ENCODE assay signal across 12 mouse cellular contexts in genomic region chr4:152136112-152136875, GRCm38 (mm10). TPM values are rescaled to one million over a fixed set of nuclear protein-coding genes. Genes with fewer than 3 reads are reported as not detected.
DNase-seq lines count a peak whose midpoint lies in the region; ATAC-seq and TF ChIP-seq lines count a peak whose summit lies in the region.
"Had no signal": no experiment of that assay in that cellular context is flagged by ENCODE, and none has a peak within 500 bp of the region (broad histone marks: within the 10 kb centered on the region; RNA-seq: fewer than 3 reads in every experiment).

No protein-coding gene starts in this region.

- TF ChIP-seq POLR2A in cortical plate, adult 2 months (IDR thresholded peaks at IDR 0.05; ENCODE audit: extremely low read depth, insufficient read depth, low read length): no peak

- peak; percentile 45 for DNase-seq in adrenal gland, postnatal 14 days
- no peak for DNase-seq in adrenal gland, adult 2 months
- DNase-seq in left cerebral cortex, adult 2 months (ENCODE audit: extremely low spot score in 1 of 2, low spot score in 2 of 2): peak in 1 of 2 experiments; percentile 19
- DNase-seq in left cerebral cortex, postnatal 4 days: no peak
- peak; percentile 68 for DNase-seq in CD4-positive helper T cell, adult 2 months (ENCODE audit: low read depth, low spot score)
- DNase-seq in layer of hippocampus, adult 9-10 months (ENCODE audit: low spot score): no peak
- DNase-seq: heart, postnatal 4 days; layer of hippocampus, adult 9-11 months had no signal

- H3K27ac ChIP-seq in left cerebral cortex, adult 2 months: no peak overlapping the region
- no peak overlapping the region for H3K27ac ChIP-seq in cortical plate, adult 2 months (ENCODE audit: insufficient read depth, low read length)
- H3K27ac ChIP-seq: macrophage had no signal

- TF ChIP-seq CTCF in left cerebral cortex, adult 2 months (IDR thresholded peaks at IDR 0.05): peak; percentile 74
- peak; percentile 50 for TF ChIP-seq CTCF in cortical plate, adult 2 months (IDR thresholded peaks at IDR 0.05; ENCODE audit: extremely low read depth, insufficient read depth, low read length)

- H3K4me1 ChIP-seq in cortical plate, adult 2 months (ENCODE audit: control insufficient read depth, insufficient read depth, low read length): peaks cover 4% of the 10 kb centered on the region

- no peak overlapping the region for H3K4me3 ChIP-seq in left cerebral cortex, adult 2 months
- H3K4me3 ChIP-seq in cortical plate, adult 2 months (ENCODE audit: insufficient read depth, low read length): no peak overlapping the region

- ATAC-seq in monocyte, adult 5-6 weeks (replicated peaks; ENCODE audit: insufficient number of reproducible peaks, low FRiP score, low TSS enrichment, poor library complexity, severe bottlenecking): no peak

- intact Hi-C loops in left cerebral cortex, adult 2 months (cut with DNase I): no loop called here
- intact Hi-C loops in left cerebral cortex, postnatal 4 days (cut with DNase I): no loop called here

RNA-seq across cellular contexts. Expression of gene Espn, which starts 15.9 kb away (rescaled TPM):
- total RNA-seq in adrenal gland, postnatal 14 days (2021): 0.71 and 0.96 TPM in 2 replicates
- total RNA-seq in adrenal gland, adult 2 months (2021): 1 to 10 TPM; 1.7 to 2.3 TPM
- polyA plus RNA-seq in adrenal gland, adult 2 months (2012; rRNA removed): 8.3 and 10.4 TPM in 2 replicates
- 1 to 10 TPM; 2.1 to 2.6 TPM for total RNA-seq in left cerebral cortex, adult 2 months (2021)
- under 1 TPM in 1 of 2 experiments, not detected in 1; 0.46 TPM for total RNA-seq in left cerebral cortex, postnatal 4 days (2021)
- 1.8 and 2.6 TPM in 2 replicates for polyA plus RNA-seq in cortical plate, adult 2 months (2012; rRNA removed)
- total RNA-seq in monocyte, adult 5-6 weeks (2017): 0.53 to 2.0 TPM (median 0.78 TPM) in 3 replicates

RNA-seq across cellular contexts. Expression of gene Tnfrsf25, which starts 20.6 kb away (rescaled TPM):
- total RNA-seq in adrenal gland, postnatal 14 days (2021): 2.9 and 4.8 TPM in 2 replicates
- 1 to 10 TPM in 1 of 2 experiments, under 1 TPM in 1; 0.79 to 1.3 TPM for total RNA-seq in adrenal gland, adult 2 months (2021)
- polyA plus RNA-seq in adrenal gland, adult 2 months (2012; rRNA removed): 2.5 TPM in 2 replicates
- total RNA-seq in left cerebral cortex, adult 2 months (2021): 10 to 100 TPM; 16.4 to 28.6 TPM
- 1 to 10 TPM; 2.3 to 2.6 TPM for total RNA-seq in left cerebral cortex, postnatal 4 days (2021)
- 12.7 and 14.7 TPM in 2 replicates for polyA plus RNA-seq in cortical plate, adult 2 months (2012; rRNA removed)
- 1.3 to 4.7 TPM in 2 of 3 replicates, not detected in the other for total RNA-seq in monocyte, adult 5-6 weeks (2017)

RNA-seq across cellular contexts. Expression of gene Hes2, which starts 22.4 kb away (rescaled TPM):
- total RNA-seq in adrenal gland, postnatal 14 days (2021): not detected in 2 replicates
- total RNA-seq in adrenal gland, adult 2 months (2021): not detected
- 0.57 TPM in 1 of 2 replicates, not detected in the other for polyA plus RNA-seq in adrenal gland, adult 2 months (2012; rRNA removed)
- total RNA-seq in left cerebral cortex, adult 2 months (2021): not detected
- not detected for total RNA-seq in left cerebral cortex, postnatal 4 days (2021)
- not detected in 2 replicates for polyA plus RNA-seq in cortical plate, adult 2 months (2012; rRNA removed)
- total RNA-seq in monocyte, adult 5-6 weeks (2017): not detected in 3 replicates
- total RNA-seq: gastrocnemius, adult 8-10 months; heart, postnatal 4 days had no signal

RNA-seq across cellular contexts. Expression of gene Acot7, which starts 41.6 kb away (rescaled TPM):
- total RNA-seq in adrenal gland, postnatal 14 days (2021): 32.2 and 34.2 TPM in 2 replicates
- 10 to 100 TPM; 43.4 to 65.0 TPM for total RNA-seq in adrenal gland, adult 2 months (2021)
- 22.1 and 25.5 TPM in 2 replicates for polyA plus RNA-seq in adrenal gland, adult 2 months (2012; rRNA removed)
- total RNA-seq in left cerebral cortex, adult 2 months (2021): 100 to 1,000 TPM; 300 to 307 TPM
- total RNA-seq in left cerebral cortex, postnatal 4 days (2021): 100 to 1,000 TPM; 349 to 380 TPM
- 333 and 334 TPM in 2 replicates for polyA plus RNA-seq in cortical plate, adult 2 months (2012; rRNA removed)
- total RNA-seq in monocyte, adult 5-6 weeks (2017): 18.1 to 62.4 TPM (median 30.9 TPM) in 3 replicates

Comparison
In these comparisons a context has a peak if more than half of its experiments do, and no peak if none do; other contexts are left out.
1. DNase-seq: peak in adrenal gland, postnatal 14 days (single experiment) and CD4-positive helper T cell, adult 2 months (single experiment); none in adrenal gland, adult 2 months (single experiment), left cerebral cortex, postnatal 4 days (single experiment) and layer of hippocampus, adult 9-10 months (single experiment).